Mouse (Mus musculus): Measurements from ENCODE around the gene Arl2bp. TPM values are rescaled to one million over a fixed set of nuclear protein-coding genes. Genes with fewer than 3 reads are reported as not detected.
A peak's percentile ranks its signal among the peaks of the same experiment; 100 is the strongest.

Gene Arl2bp
- 100 to 1,000 TPM; 149 to 156 TPM for total RNA-seq (2021)

DNA sequence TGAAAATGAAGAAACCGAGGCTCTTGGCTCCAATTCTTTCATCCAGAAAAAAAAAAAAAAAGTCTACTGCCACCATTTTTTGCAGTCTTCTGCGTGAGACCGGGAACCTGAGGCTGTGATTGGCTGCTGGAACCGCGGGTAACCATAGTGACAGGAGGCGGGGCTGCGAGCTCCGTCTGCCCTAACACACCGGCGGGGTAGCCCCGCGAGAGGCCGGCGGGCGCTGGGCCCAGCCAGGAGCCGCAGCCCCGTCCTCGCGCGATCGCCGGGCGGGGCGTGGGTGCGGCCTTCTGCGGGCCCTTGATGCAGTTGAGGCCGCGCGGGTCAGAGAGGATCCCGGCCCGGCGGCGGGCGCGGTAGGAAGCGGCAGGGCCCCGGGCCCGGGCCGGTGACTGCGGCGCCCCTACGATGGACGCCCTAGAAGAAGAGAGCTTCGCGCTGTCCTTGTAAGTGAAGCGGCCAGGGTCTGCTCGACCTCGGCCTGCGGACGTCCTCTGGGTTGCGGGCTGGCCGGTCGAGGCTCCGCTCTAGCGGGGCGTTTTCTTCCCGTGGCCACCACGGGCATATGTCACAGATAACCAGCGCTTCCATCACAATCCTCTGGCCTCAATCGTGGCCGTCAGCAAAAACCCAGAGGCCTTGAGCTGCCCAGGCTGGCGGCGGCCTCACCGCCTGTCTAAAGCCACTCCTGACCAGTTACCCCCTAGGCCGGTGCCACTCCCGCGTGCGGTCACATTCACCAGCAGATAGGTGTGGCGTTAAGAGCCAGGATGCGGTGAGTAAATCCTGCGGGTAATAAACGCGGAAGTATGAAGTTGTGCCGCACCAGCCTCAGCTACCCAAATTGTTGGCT lies at the start of gene Arl2bp:
TSS of gene Arl2bp (plus strand) at position 145 of the 853 bp plus-strand sequence.
- peak; percentile 93 to 98 for DNase-seq (ENCODE audit: extremely low spot score in 1 of 2, low spot score in 2 of 2)
- intact Hi-C loops (cut with DNase I), result no loop called here

DNA sequence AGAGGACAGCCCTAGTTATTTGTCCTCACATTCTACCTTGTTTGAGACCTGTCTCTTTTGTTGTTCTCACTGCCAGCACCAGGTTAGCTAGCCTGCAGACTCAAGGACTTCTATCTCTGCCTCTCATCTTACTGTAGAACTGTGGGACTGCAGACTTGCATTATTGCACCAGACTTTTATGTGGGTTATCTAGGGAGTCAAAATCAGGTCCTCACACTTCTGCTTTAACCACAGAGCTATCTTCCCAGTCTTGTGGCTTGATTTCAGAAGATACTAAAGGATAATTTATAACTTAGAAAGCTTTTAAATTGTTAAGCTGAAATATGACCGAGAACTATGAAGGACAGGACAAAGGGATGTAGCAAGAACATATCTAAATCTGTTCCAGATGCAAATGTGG lies 41.5 kb upstream of the Arl2bp start:
- intact Hi-C loops (cut with DNase I), result no loop called here
- no peak for DNase-seq (ENCODE audit: extremely low spot score in 1 of 2, low spot score in 2 of 2)

- intact Hi-C loops (cut with DNase I), result no loop called here
- no peak for DNase-seq (ENCODE audit: extremely low spot score in 1 of 2, low spot score in 2 of 2)
Observed at GRCm38 (mm10) chr8:94633564-94634194, 32.7 kb upstream of the Arl2bp start.

DNA sequence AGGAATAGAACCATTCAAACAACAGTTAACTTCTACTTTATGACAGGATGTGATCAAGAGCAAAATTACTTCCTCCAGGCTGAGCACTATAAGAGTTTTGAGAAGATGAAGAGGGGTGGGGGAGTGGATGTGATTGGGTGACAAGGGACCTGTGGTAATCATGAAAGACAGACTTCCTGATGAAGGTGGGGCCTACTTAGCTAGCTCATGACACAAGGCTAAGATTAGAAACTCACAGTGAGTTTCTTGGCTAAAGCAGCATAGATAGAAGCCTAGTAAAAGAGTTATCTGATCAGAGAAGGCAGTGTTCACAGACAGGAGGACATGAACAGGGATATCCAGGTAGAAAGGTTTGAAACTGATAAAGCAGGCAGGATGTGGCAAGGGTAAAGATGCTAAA lies 32.2 kb upstream of the Arl2bp start:
- no peak for DNase-seq (ENCODE audit: extremely low spot score in 1 of 2, low spot score in 2 of 2)
- intact Hi-C loops (cut with DNase I), result no loop called here

GRCm38 (mm10) chr8:94641183-94641582 lies 25.2 kb upstream of the Arl2bp start:
- DNase-seq (ENCODE audit: extremely low spot score in 1 of 2, low spot score in 2 of 2), result no peak
- intact Hi-C loops (cut with DNase I), result no loop called here

- intact Hi-C loops (cut with DNase I), result no loop called here
- no peak for DNase-seq (ENCODE audit: extremely low spot score in 1 of 2, low spot score in 2 of 2)
Observed at GRCm38 (mm10) chr8:94641938-94642337, 24.5 kb upstream of the Arl2bp start.

- no peak for DNase-seq (ENCODE audit: extremely low spot score in 1 of 2, low spot score in 2 of 2)
Observed at GRCm38 (mm10) chr8:94645202-94645601, 21.2 kb upstream of the Arl2bp start.

DNA sequence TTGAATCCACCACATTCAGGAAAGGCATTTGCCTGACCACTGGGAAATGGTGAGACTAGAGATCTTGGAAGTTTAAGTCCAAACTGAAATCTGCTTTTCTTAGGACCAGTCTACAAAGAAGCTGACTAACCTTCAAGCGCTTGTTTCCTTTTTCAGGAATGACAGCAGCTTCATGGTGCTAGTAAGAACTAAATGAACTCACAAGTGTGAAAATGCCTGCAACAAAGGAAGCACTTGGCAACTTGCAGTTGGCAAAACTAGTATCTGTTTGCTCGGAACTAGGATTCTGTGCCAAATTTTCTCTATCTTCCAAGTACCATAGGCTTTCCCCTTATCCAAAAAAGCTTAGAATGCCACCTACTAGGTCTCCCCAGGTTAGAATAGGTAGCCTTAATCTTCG lies 20.2 kb upstream of the Arl2bp start:
- intact Hi-C loops (cut with DNase I), result no loop called here
- DNase-seq (ENCODE audit: extremely low spot score in 1 of 2, low spot score in 2 of 2), result no peak

More at GRCm38 (mm10) chr8:94645202-94645601, 21.2 kb upstream of the Arl2bp start:
- intact Hi-C loops (cut with DNase I), result no loop called here

DNA sequence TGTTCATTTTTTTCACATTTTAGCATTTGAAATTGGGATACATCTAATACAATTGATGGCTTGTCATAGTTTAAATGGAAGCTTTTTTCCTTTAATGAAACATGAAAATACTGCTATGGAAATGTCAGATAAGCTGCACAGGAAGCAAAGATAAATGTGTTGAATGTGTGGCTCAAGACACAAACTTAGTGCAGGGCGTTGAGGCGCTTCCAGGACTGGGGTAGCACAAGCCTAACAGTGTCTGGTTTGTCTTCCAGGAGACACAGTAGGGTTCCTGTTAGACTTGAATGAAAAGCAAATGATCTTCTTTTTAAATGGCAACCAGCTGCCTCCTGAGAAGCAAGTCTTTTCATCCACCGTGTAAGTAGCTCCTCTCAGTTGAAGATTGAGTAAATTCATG lies 16.9 kb upstream of the Arl2bp start:
- DNase-seq (ENCODE audit: extremely low spot score in 1 of 2, low spot score in 2 of 2), result no peak
- intact Hi-C loops (cut with DNase I), result no loop called here

DNA sequence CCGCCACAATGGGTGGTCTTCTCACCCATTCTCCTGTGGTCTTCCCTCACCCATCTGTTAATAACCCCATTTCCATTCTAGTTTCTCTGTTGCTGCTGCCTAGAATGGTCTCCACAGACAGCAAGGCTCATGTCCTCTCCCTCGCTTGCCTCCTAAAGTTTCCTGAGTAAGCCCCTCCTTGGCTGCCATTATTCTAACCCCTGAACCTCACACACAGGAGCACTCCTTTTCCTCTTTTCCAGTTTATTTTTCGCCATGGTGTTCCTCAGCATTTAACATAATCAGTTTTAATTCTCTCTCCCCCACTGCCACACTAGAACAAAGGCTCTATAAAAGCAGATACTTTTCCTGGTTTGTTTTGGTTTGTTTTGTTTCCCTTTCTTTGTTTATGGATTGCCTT lies 13.4 kb upstream of the Arl2bp start:
- intact Hi-C loops (cut with DNase I), result no loop called here
- no peak for DNase-seq (ENCODE audit: extremely low spot score in 1 of 2, low spot score in 2 of 2)

DNA sequence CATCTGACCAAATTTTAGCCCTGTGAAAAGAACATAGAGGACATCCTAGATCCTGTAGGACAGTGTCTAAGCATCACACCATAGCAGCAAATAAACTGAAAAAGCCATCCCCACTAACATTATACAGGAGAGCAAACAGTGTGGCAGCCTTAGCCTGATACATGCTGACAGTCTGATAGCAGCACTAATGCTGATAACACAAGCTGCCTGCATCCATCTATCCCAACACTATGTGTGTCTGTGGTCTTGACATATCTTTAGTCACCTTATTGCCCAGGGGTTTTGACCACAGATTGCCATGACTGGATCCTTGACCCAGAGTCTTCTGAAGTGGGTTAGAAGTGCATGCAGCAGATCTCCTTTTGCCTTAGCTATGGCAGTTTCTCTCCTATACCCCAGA lies 11.4 kb upstream of the Arl2bp start:
- no peak for DNase-seq (ENCODE audit: extremely low spot score in 1 of 2, low spot score in 2 of 2)

DNA sequence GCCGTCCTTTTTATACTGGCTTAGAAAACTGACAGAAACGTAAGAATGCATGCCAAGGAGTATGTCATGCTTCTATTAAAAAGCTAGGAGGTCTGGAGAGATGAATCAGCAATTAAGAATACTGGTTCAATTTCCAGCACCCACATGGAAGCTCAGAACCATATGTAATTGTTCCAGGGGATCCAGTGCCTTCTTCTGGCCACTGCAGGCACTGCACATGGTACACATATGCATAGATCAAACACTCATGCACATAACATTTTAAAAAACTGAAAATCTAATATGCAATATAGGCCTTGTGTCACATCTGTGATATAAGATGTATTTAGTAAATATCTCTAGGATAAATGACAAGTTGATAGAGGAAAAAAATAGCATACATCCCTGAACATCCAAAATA lies 8.4 kb upstream of the Arl2bp start:
- intact Hi-C loops (cut with DNase I), result no loop called here
- DNase-seq (ENCODE audit: extremely low spot score in 1 of 2, low spot score in 2 of 2), result no peak

More for the DNA sequence above, 11.4 kb upstream of the Arl2bp start:
- intact Hi-C loops (cut with DNase I), result no loop called here

DNA sequence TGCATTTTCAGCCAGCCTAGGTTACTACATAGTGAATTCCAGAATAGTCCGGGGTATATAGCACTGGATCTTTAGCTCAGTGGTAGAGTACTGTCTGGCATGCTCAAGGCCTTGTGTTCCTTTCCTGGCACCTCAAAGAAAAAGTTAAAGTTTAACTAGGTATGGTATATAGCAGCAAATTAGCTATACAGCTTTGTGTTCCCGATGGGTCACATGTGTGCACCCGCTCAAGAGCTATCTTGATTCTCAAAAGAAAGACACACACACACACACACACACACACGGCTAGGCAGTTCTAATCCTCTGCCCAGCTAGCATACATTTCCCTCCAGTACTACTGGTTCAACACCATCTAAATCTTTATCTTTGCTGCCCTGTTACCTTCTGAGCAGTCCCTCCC lies 6.0 kb upstream of the Arl2bp start:
- intact Hi-C loops (cut with DNase I), result no loop called here
- no peak for DNase-seq (ENCODE audit: extremely low spot score in 1 of 2, low spot score in 2 of 2)

DNA sequence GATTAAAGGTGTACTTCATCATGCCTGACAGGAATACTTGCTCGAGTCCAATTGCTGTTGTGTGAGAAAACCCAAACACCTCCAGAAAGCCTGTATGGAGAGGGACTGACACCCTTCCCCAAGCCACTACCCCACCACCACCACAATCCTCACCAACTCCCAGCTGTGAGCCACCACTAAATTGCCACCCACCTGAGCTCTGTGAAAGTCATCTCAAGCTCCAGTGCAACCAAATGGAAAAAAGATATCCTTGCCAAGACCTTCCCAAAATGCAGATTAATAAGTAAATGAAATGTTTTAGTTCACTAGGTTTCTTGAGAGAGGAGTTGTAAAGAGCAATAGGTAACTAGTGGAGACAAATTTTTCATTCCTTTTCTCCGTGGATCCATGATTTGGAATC lies 1.7 kb upstream of the Arl2bp start:
- intact Hi-C loops (cut with DNase I), result no loop called here
- no peak for DNase-seq (ENCODE audit: extremely low spot score in 1 of 2, low spot score in 2 of 2)

- intact Hi-C loops (cut with DNase I), result no loop called here
- peak in 1 of 2 experiments; percentile 58 for DNase-seq (ENCODE audit: extremely low spot score in 1 of 2, low spot score in 2 of 2)
Observed at GRCm38 (mm10) chr8:94674384-94674783, 8.0 kb downstream of the Arl2bp start.

DNA sequence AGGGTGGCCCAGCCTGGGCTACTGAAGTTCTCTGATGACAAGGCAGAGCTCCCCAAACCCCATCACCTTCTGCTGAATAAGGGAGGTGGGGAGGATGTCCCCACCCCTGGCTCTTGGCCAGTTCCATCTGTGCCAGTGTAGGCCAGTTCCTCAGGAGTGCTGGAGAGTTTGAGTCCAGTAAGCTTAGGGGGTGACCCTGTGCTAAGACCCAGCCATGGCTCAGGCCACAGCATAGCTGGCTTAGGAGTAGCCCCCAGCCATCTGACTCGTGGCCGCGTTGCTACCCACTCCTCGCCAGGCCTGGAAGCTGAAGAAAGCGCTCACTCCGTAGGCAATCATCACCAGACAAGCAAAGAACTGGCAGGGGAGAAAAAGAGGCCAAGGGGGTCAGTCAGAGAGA lies 9.5 kb downstream of the Arl2bp start:
- DNase-seq (ENCODE audit: extremely low spot score in 1 of 2, low spot score in 2 of 2), result peak in 1 of 2 experiments; percentile 49
- intact Hi-C loops (cut with DNase I), result no loop called here

- intact Hi-C loops (cut with DNase I), result no loop called here
- DNase-seq (ENCODE audit: extremely low spot score in 1 of 2, low spot score in 2 of 2), result peak in 1 of 2 experiments; percentile 73
Observed at GRCm38 (mm10) chr8:94678582-94678981, 12.2 kb downstream of the Arl2bp start.

DNA sequence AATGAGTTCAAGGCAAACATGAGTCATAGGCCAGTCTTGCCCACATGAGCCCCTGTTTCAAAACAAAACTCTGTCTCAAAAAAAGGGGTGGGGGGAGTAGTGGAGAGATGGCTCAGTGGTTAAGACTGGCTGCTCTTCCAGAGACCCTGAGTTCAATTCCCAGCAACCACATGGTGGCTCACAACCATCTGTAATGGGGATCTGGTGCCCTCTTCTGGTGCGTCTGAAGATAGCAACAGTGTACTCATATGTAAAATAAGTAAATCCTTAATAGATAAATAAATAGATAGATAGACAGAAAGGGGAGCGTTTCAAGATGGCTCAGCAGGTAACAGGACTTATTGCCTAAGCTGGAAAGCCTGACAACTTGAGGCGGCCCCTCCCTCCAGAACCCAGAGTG lies 14.0 kb downstream of the Arl2bp start:
- intact Hi-C loops (cut with DNase I), result no loop called here
- no peak for DNase-seq (ENCODE audit: extremely low spot score in 1 of 2, low spot score in 2 of 2)

GRCm38 (mm10) chr8:94682732-94683524 lies 16.5 kb downstream of the Arl2bp start:
- intact Hi-C loops (cut with DNase I), result no loop called here
- peak in 1 of 2 experiments; percentile 58 for DNase-seq (ENCODE audit: extremely low spot score in 1 of 2, low spot score in 2 of 2)

DNA sequence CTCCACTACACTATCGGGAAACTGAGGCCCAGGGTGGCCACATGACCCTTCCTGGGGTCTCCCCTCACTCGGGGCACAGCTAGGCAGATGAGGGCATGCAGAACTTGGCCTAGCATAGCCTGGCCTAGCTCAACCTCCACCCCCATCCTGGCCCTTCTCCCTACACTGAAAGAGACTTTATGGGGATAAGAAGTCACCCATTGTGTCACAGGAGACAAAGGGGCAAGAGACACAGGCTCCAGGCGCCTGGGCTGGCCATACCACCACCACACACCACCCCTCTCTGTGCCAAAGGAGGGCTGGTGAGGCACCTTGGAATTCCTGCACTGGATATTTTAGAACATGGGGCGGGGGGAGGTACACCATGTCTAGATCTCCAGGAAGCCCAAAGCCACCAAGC lies 17.9 kb downstream of the Arl2bp start:
- no peak for DNase-seq (ENCODE audit: extremely low spot score in 1 of 2, low spot score in 2 of 2)
- intact Hi-C loops (cut with DNase I), result no loop called here
